Mouse (Mus musculus) G1E (cell line): ENCODE data around the gene Prmt1.

ENCODE experiments used
- CTCF ChIP-seq: IDR thresholded peaks from 2 replicates; pipeline ENCODE4 v1.5.1; 2012; ENCODE audit warnings: low read depth, low read length, inconsistent platforms, mixed read lengths
- TAL1 ChIP-seq: conservative IDR thresholded peaks from 2 replicates; pipeline ENCODE4 v1.6.1; 2012; ENCODE audit warnings: low read depth, low read length, inconsistent platforms, mixed read lengths

GRCm38 (mm10) chr7:44997231-44997939 is 11.0 kb upstream of the Prmt1 start, which contains the start of gene Irf3:
- TF ChIP-seq CTCF = no peak
- no peak for TF ChIP-seq TAL1
